Mouse (Mus musculus): Measurements from ENCODE around the gene Fbxl12. TPM values are rescaled to one million over a fixed set of nuclear protein-coding genes. Genes with fewer than 3 reads are reported as not detected.

Gene Fbxl12
- polyA plus RNA-seq, 1 experiment from 2014 or later: 7.4 TPM

DNA sequence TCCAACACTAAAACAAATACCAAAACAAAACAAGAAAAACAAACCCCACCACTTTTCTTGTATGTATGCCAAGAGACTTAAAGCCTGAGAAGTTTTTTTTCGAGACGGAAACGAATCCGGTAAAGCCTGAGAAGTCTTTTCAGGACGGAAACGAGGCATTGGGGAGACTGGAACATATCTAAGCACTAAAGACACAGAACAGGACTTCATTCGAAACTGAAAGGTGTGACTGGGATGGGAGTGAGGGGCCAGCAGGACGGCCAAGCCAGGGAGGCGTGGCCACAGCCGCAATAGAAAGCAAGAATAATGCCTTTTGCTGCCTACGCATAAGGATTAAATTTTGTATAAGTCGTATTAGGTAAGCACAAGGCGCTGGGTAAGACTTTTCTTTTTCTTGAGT is 786 bp downstream of the Fbxl12 start:
- Histone ChIP-seq H3K4me3 (ENCODE audit: low read depth, low read length) (peak overlapping the region; percentile 96), H3K9me3 (ENCODE audit: control insufficient read depth) (no peaks in the 10 kb centered on the region), H3K36me3 (ENCODE audit: control insufficient read depth, insufficient read depth) (peaks cover 15% of the 10 kb centered on the region), H3K9ac (ENCODE audit: low read depth, low read length) (peak overlapping the region; percentile 87), H3K27me3 (replicated peaks; ENCODE audit: control insufficient read depth, insufficient read depth, low read length) (no peaks in the 10 kb centered on the region), H3K27ac (ENCODE audit: low read depth, low read length) (peak overlapping the region; percentile 91), H3K4me1 (replicated peaks; ENCODE audit: control insufficient read depth, insufficient read depth, low read length) (no peaks in the 10 kb centered on the region), H3K4me2 (replicated peaks; ENCODE audit: low read depth) (peak overlapping the region; percentile 97)
- WGBS: 4% methylated on average over 13 of the region's 13 CpGs
- no peak for ATAC-seq
- TF ChIP-seq CTCF (IDR thresholded peaks at IDR 0.05; ENCODE audit: low read depth): no peak

GRCm38 (mm10) chr9:20642896-20643466 is 1.6 kb downstream of the Fbxl12 start:
- Histone ChIP-seq H3K36me3 (ENCODE audit: control insufficient read depth, insufficient read depth) (peaks cover 23% of the 10 kb centered on the region), H3K27ac (ENCODE audit: low read depth, low read length) (peak overlapping the region; percentile 91), H3K27me3 (replicated peaks; ENCODE audit: control insufficient read depth, insufficient read depth, low read length) (no peaks in the 10 kb centered on the region), H3K4me1 (replicated peaks; ENCODE audit: control insufficient read depth, insufficient read depth, low read length) (no peaks in the 10 kb centered on the region), H3K9ac (ENCODE audit: low read depth, low read length) (peak overlapping the region; percentile 87), H3K9me3 (ENCODE audit: control insufficient read depth) (no peaks in the 10 kb centered on the region), H3K4me2 (replicated peaks; ENCODE audit: low read depth) (peak overlapping the region; percentile 97), H3K4me3 (ENCODE audit: low read depth, low read length) (peak overlapping the region; percentile 96)
- ATAC-seq: peak; percentile 87
- peak; percentile 36; the same call in 1 of the 2 replicates for TF ChIP-seq CTCF (IDR thresholded peaks at IDR 0.05; ENCODE audit: low read depth)
- under 1% methylated on average over 30 of the region's 30 CpGs for WGBS

- Histone ChIP-seq H3K4me3 (ENCODE audit: low read depth, low read length) (peak within 1 kb of the TSS; percentile 96), H3K9ac (ENCODE audit: low read depth, low read length) (peak within 1 kb of the TSS; percentile 87), H3K4me1 (replicated peaks; ENCODE audit: control insufficient read depth, insufficient read depth, low read length) (no peaks in the 10 kb centered on the region), H3K27me3 (replicated peaks; ENCODE audit: control insufficient read depth, insufficient read depth, low read length) (no peaks in the 10 kb centered on the region), H3K27ac (ENCODE audit: low read depth, low read length) (peak within 1 kb of the TSS; percentile 91), H3K4me2 (replicated peaks; ENCODE audit: low read depth) (peak within 1 kb of the TSS; percentile 97), H3K9me3 (ENCODE audit: control insufficient read depth) (no peaks in the 10 kb centered on the region), H3K36me3 (ENCODE audit: control insufficient read depth, insufficient read depth) (peaks cover 23% of the 10 kb centered on the region)
- ATAC-seq: peak; percentile 74
- under 1% methylated on average over 50 of the region's 51 CpGs for WGBS
- TF ChIP-seq CTCF (IDR thresholded peaks at IDR 0.05; ENCODE audit: low read depth): no peak
Measured at GRCm38 (mm10) chr9:20642101-20642895, 2.3 kb downstream of the Fbxl12 start, which contains the start of gene Ubl5. TSS of gene Ubl5 (plus strand) at chr9:20642878.

DNA sequence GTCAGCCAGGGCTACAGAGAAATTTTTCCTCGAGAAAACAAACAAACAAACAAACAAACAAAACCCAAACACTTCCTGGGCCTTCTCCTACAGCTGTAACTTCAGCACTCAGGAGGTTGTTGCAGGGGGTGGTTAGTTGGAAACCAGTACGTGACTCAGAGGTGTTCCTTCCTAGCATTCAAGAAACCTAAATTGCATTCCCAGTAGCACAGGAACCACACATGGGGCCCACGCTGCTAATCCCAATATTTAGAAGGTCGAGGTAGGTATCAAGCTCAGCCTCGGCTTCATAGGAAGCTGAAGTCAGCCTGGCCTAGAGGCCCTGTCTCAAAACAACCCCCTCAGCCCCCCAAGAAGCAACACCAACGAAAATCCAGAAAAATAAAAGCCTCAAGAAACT is 3.1 kb downstream of the Fbxl12 start:
- 8% methylated on average over 6 of the region's 6 CpGs for WGBS
- Histone ChIP-seq H3K4me1 (replicated peaks; ENCODE audit: control insufficient read depth, insufficient read depth, low read length) (no peaks in the 10 kb centered on the region), H3K36me3 (ENCODE audit: control insufficient read depth, insufficient read depth) (peaks cover 15% of the 10 kb centered on the region), H3K9me3 (ENCODE audit: control insufficient read depth) (no peaks in the 10 kb centered on the region), H3K27ac (ENCODE audit: low read depth, low read length) (peak overlapping the region; percentile 69; the same call in 1 of the 2 replicates), H3K4me2 (replicated peaks; ENCODE audit: low read depth) (peak overlapping the region; percentile 97), H3K9ac (ENCODE audit: low read depth, low read length) (peak overlapping the region; percentile 87), H3K4me3 (ENCODE audit: low read depth, low read length) (peak overlapping the region; percentile 96), H3K27me3 (replicated peaks; ENCODE audit: control insufficient read depth, insufficient read depth, low read length) (no peaks in the 10 kb centered on the region)
- TF ChIP-seq CTCF (IDR thresholded peaks at IDR 0.05; ENCODE audit: low read depth): no peak
- ATAC-seq: no peak

- no peaks in the 10 kb centered on the region for H3K9me3 ChIP-seq (ENCODE audit: control insufficient read depth)
- H3K27me3 ChIP-seq (replicated peaks; ENCODE audit: control insufficient read depth, insufficient read depth, low read length): no peaks in the 10 kb centered on the region
- no peak overlapping the region for H3K4me2 ChIP-seq (replicated peaks; ENCODE audit: low read depth)
- WGBS: 87% methylated on average over 4 of the region's 4 CpGs
- H3K9ac ChIP-seq (ENCODE audit: low read depth, low read length): no peak overlapping the region
- peaks cover 13% of the 10 kb centered on the region for H3K36me3 ChIP-seq (ENCODE audit: control insufficient read depth, insufficient read depth)
- no peak overlapping the region for H3K27ac ChIP-seq (ENCODE audit: low read depth, low read length)
- no peaks in the 10 kb centered on the region for H3K4me1 ChIP-seq (replicated peaks; ENCODE audit: control insufficient read depth, insufficient read depth, low read length)
- no peak overlapping the region for H3K4me3 ChIP-seq (ENCODE audit: low read depth, low read length)
- no peak for TF ChIP-seq CTCF (IDR thresholded peaks at IDR 0.05; ENCODE audit: low read depth)
- no peak for ATAC-seq
Measured at GRCm38 (mm10) chr9:20639486-20639885, 5.1 kb downstream of the Fbxl12 start.

- no peaks in the 10 kb centered on the region for H3K4me1 ChIP-seq (replicated peaks; ENCODE audit: control insufficient read depth, insufficient read depth, low read length)
- H3K9ac ChIP-seq (ENCODE audit: low read depth, low read length): no peak overlapping the region
- H3K9me3 ChIP-seq (ENCODE audit: control insufficient read depth): no peaks in the 10 kb centered on the region
- WGBS: 96% methylated on average over 19 of the region's 19 CpGs
- TF ChIP-seq CTCF (IDR thresholded peaks at IDR 0.05; ENCODE audit: low read depth): no peak
- peaks cover 13% of the 10 kb centered on the region for H3K36me3 ChIP-seq (ENCODE audit: control insufficient read depth, insufficient read depth)
- no peak for ATAC-seq
- 0 out of 2 replicates have a peak overlapping the region, but pooled peaks have one; percentile 15 for H3K27ac ChIP-seq (ENCODE audit: low read depth, low read length)
- no peak overlapping the region for H3K4me2 ChIP-seq (replicated peaks; ENCODE audit: low read depth)
- H3K27me3 ChIP-seq (replicated peaks; ENCODE audit: control insufficient read depth, insufficient read depth, low read length): no peaks in the 10 kb centered on the region
- H3K4me3 ChIP-seq (ENCODE audit: low read depth, low read length): no peak overlapping the region
Measured at GRCm38 (mm10) chr9:20638552-20638951, 6.0 kb downstream of the Fbxl12 start.
